Mouse (Mus musculus): ENCODE measurements around the gene Ttc12.

Gene Ttc12

GRCm38 (mm10) chr9:49488912-49489895, 3.2 kb upstream of the Ttc12 start:
- peak; percentile 60 for DNase-seq (ENCODE audit: low read depth, low spot score)

- no peak for DNase-seq (ENCODE audit: low read depth, low spot score)
Observed at GRCm38 (mm10) chr9:49488258-49488657, 2.2 kb upstream of the Ttc12 start.

DNA sequence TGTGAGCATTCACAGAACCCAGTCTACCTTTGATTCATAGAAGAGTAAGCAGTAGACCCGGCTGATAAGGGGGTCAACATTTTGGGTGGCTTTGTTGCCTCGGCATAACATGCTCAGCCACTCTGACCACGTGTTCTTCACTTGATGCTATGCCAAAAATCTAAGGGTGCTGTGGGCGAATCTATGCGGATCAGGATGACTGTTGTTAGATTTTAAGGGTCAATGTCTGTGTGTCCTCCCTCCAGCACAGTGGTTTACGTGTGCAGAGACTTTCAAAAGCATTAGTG, 1.6 kb upstream of the Ttc12 start:
- DNase-seq (ENCODE audit: low read depth, low spot score): no peak

DNA sequence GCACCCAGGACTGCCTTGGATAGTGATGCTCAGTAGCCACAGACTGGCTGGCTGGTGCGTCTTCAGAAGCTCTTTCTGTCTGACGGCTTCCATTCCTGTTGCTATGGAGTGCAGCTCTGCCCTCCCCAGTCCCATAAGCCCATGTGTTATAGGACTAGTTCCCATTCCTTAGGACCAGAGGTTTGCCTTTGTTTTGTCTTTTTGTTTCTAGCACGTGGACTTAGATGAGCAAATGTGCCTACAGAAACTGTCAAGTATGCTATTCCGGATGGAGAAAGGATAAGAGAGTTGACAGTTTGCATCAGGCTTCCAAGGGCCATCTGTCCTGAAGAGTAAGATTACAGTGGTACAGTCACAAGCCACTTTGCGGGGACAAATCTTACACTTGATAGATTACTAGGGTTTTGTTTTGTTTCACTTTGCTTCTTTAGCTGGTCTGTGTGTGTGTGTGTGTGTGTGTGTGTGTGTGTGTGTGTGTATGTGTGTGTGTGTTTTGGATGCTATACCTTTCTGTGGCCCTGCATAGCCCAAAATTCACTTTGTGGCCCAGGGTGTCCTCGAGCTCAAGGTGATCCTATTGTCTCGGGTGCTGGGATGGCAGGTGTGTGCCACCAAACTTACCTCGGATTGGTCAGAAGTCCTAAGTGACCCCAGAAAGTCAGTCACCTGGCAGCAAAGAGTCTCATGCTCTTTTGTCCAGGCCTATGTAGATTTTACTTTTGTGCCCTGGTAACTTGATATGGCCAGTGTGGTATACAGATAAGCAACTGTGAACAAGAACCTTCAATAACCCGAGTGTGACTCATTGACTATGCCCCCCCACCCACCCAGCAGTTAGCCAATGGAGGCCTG, 1.0 kb upstream of the Ttc12 start:
- no peak for DNase-seq (ENCODE audit: low read depth, low spot score)

DNA sequence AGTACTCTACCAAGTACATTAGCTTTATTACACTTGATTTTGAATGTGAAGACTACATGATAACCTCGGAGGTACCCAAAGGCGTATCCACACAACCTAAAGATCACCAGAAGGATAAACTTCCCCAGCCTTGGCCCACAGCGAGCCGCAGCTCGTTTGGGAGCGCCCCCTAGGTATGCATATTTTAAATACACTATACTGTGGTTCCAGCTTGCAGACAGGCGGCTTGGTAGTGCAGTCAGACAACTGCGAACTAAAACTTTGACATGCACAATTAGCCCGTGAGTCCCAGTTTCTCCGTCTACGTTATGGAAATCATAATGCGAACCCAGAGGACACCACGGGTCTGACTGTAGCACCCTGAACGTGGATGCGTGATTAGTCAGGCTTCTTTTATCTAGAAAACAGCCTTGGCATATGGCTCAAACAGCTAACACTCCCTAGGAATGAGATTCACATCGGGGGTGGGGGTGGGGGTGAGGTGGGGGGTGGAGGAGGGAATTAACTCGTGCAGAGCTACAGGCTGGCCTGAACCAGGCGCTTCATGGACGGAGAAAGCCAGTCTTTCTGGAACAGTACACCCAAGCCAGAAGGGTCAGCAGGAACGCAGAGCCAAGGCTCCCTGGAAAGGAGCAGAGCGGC, 654 bp downstream of the Ttc12 start:
- no peak for DNase-seq (ENCODE audit: low read depth, low spot score)

- DNase-seq (ENCODE audit: low read depth, low spot score): no peak
Observed at GRCm38 (mm10) chr9:49483316-49483715, 2.7 kb downstream of the Ttc12 start.

GRCm38 (mm10) chr9:49472126-49472525, 13.9 kb downstream of the Ttc12 start:
- DNase-seq (ENCODE audit: low read depth, low spot score): no peak

GRCm38 (mm10) chr9:49470946-49471345, 15.1 kb downstream of the Ttc12 start:
- DNase-seq (ENCODE audit: low read depth, low spot score): no peak

DNA sequence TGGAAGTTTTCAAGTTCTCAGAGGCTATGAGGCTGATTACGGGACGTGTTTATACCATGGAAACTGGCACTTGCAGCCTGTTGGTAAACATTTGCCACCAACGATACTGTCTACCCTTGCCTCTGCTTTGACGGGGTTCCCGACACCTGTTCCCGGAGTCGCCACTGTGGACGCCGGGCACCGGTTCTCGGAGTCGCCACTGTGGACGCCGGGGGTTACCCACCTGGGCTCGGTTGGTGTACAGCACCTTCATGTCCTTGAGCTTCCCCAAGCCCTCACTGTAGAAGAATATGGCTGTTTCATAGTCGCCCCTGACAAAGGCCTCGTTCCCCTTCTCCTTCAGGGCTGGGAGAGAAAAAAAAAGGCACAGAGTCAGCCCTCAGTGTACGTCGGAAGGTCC, 16.0 kb downstream of the Ttc12 start:
- no peak for DNase-seq (ENCODE audit: low read depth, low spot score)

- DNase-seq (ENCODE audit: low read depth, low spot score): no peak
Observed at GRCm38 (mm10) chr9:49456136-49456535, 29.9 kb downstream of the Ttc12 start.

DNA sequence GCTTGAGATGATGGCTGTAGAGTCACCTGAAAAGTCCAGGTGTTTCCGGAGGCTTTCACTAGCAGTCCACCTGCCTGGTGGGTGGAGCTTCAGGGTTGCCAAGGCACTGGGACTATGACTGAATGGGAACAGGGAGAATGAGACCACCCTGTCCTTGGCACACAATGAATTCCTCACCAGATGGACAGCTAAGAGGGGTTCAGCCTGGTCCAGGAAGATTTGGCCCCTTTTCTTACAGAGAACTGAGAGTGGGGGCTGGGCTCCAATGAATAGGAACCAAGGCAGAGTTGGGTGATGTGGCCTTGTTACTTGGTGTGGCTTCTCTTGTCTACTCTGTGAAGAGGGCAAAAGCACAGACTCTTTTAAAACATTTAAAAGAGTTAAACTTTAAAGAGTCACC, 33.6 kb downstream of the Ttc12 start:
- DNase-seq (ENCODE audit: low read depth, low spot score): no peak

DNA sequence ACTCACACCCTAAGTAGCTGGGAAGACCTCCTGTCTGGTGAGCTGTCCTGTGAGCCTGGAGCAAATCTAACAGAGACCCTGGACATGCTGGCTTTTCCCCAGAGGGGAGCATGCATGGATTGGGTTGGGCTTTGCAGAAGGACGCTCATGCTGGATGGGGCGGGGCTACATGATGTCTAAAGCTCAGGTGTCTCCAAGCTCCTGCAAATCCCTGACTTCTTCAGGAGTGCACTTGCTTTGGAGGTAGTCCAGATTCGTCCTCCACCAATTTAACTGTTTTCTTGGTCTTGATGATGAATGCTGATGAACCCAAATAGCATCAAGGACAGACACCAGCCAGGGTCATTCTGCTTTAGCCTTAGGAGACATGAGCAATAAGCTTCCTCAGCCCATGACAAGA, 35.5 kb downstream of the Ttc12 start:
- DNase-seq (ENCODE audit: low read depth, low spot score): no peak

DNA sequence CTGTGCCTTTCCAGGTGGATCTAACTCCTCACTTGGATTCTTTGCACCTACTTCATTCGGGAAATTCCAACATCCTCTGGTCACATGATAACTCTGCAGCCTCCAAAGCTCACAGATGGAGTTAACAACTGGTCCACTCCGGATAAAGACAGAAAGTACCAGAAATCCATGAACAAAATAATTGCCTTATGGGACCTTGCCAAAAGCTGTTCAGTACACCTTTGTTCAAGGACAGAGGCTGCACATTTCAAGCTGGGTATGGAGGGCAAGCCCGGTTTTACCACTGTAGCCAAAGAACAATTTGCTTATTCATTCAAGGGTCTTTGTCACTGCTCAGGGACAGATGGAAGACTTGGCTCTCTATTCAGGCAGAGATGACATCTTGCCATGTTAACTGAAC, 43.4 kb downstream of the Ttc12 start:
- DNase-seq (ENCODE audit: low read depth, low spot score): no peak

DNA sequence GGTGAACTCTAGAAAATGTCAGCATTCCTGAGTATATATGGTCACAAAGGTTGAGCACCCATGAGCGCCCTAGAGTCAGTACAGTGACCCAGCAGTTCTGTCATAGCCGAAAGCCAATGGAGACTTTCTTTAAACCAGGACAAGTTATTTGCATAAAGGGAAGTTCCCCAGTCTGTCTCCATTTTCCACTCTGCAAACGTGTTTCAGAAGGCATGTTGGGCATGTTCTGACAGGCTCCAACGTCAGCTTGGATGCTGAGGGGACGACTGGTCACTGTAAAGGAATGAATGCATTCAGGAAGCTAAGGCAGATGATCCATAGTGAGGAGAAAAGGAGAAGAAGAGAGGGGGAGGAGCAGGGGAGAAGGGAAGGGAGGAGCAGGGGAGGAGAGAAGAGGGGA, 58.5 kb downstream of the Ttc12 start:
- no peak for DNase-seq (ENCODE audit: low read depth, low spot score)

GRCm38 (mm10) chr9:49426921-49427320, 59.1 kb downstream of the Ttc12 start, which contains the start of gene Ankk1:
TSS of gene Ankk1 (minus strand) at chr9:49427021.
- DNase-seq (ENCODE audit: low read depth, low spot score): no peak

DNA sequence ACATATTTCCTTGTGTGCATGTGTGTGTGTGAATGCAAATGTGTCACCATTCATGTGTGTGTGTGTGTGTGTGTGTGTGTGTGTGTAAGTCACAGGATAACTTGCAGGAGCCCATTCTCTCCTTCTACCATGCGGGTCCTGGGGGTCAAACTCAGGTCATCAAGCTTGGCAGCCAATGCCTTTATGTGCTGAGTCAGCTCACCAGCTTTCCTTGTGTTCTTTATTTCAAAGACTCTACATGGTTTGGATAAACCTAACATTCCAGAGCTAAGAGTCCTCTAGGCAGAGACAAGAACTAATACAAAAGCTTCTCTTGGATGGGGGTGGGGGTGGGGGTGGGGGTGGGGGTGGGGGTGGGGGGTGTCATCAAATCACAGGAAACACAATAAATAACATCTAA, 60.4 kb downstream of the Ttc12 start:
- DNase-seq (ENCODE audit: low read depth, low spot score): no peak

DNA sequence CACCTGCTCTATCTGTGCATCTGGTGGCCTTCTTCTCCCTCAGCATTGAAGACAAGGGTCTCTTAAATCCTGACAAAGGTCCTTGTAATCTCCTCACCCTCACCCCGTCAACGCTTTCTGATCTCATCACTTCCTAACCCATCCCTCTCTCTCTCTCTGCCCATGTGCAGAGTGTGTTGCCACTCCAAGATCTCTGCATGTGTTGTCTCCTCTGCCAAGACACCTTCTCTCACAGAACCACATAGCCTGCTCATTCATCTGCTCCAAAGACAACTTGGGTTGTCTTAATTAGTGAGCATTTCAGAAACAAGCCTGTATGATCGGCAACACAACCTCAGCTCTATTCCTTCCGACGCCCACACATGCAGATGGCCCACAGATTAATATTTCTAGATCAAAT, 62.2 kb downstream of the Ttc12 start:
- DNase-seq (ENCODE audit: low read depth, low spot score): no peak

DNA sequence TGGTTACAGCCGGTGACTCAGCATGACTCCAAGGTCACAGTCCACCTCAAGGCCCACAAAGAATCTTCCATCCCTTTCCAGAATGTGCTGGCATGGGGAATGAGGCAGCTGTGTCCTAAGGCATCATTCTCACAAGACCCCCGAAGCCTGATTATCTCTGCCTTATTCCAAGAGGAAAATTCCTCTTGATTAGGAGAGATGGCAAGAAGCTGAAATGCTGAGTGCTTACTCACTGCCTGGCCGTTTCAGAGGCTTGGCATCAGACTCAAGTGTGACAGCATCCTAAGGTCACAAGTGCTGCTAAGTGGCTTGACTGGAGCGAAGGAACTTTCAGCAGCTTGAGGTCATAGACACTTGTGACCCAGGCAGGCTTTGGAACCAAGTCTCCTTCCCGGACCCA, 75.4 kb downstream of the Ttc12 start:
- DNase-seq (ENCODE audit: low read depth, low spot score): no peak

DNA sequence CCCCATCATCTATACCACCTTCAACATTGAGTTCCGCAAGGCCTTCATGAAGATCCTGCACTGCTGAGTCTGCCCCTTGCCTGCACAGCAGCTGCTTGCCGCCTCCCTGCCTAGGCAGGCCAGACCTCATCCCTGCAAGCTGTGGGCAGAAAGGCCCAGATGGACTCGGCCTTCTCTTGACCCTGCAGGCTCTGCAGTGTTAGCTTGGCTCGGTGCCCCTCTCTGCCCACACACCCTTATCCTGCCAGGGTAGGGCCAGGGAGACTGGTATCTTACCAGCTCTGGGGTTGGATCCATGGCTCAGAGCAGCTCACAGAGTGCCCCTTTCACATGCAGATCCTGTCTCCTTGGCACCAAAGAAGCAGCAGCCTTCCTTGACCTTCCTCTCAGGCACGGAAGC, 79.0 kb downstream of the Ttc12 start:
- DNase-seq (ENCODE audit: low read depth, low spot score): no peak

DNA sequence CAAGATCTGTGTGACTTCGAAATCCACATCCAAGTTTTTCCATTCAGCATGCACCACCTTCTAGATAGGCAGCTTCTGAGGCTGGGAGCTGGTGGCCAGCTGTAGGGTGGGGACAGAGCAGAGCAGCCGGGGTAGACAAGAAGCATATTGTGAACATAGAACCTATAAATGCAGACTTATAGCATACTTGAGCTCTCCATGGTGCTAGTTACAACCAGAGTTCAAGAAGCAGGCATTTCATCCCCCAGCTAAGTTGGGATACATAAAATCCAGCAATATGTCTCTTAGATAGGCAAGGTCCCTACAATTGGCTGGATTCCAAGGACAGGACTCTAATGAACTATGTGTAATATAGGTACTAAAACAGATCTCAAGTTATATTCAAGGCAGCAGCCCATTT, 82.3 kb downstream of the Ttc12 start:
- DNase-seq (ENCODE audit: low read depth, low spot score): no peak

DNA sequence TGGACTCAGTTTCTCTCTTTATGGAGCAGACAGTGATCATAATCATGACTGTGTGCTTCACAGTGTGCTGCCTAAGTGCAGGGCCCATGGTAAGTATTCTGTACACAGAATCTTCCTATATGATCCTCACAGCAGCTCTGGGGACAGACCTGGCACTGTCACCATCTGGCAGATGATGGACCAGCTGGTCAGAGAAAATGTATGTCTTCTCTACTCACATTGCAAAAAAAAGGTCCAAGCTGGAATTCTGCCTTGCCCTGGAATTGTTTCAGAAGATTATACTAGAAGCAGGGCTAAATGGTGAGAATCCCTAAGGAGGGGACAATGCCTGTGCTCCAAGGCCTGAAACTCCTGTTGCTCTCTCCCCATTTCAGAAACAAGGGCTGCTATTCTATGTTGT, 90.0 kb downstream of the Ttc12 start:
- no peak for DNase-seq (ENCODE audit: low read depth, low spot score)

- DNase-seq (ENCODE audit: low read depth, low spot score): no peak
Observed at GRCm38 (mm10) chr9:49392242-49392641, 93.8 kb downstream of the Ttc12 start.

Measured in embryo, embryonic 11.5 days (tissue).